Mouse (Mus musculus) fibroblast of lung, adult 2 months (primary cell): ENCODE results near the gene Iffo2.

Source experiments
- DNase-seq: peaks from one replicate; pipeline ENCODE4 v3.0.0-alpha.2; 2011; ENCODE audit warnings: low read depth

The Iffo2 gene

DNA sequence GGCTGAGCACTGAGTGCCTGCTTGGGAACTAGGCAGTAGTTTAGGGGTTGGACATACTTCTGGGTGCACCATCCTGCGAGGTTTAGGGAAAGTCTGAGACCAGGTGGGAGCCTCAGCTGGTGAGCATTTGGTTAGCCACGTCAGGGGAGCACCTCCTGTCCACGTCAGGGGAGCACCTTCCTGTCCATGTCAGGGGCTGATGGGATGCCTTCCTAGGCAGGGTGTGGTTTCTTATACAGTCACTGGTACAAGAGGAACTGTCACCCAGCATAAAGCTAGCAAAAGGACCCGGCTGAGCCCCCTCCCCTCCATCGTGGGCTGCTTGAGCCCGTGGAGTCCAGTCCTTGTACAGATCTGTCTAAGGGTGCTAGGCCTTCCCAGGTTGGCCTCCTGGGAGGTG, 52.0 kb downstream of the Iffo2 start:
- no peak for DNase-seq

DNA sequence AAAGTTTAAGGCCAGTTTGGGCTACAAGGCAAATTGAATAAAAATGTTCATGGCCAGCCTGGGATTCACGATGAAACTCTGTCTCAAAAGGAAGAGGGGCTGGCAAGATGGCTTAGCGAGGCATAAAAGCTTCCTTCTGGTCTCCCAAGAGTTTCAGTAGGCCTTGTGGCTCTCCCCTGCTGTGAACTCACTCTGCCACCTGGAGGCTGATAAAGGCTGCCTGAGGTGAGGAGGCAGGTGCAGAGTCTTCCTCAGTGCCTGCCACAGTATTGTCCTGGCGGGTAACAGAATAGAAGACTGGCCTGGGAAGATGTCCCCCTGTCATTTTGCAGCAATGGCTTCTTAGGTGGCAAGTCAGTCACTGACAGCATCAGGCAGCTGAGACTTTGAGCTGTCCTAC, 52.6 kb downstream of the Iffo2 start:
- DNase-seq = no peak

DNA sequence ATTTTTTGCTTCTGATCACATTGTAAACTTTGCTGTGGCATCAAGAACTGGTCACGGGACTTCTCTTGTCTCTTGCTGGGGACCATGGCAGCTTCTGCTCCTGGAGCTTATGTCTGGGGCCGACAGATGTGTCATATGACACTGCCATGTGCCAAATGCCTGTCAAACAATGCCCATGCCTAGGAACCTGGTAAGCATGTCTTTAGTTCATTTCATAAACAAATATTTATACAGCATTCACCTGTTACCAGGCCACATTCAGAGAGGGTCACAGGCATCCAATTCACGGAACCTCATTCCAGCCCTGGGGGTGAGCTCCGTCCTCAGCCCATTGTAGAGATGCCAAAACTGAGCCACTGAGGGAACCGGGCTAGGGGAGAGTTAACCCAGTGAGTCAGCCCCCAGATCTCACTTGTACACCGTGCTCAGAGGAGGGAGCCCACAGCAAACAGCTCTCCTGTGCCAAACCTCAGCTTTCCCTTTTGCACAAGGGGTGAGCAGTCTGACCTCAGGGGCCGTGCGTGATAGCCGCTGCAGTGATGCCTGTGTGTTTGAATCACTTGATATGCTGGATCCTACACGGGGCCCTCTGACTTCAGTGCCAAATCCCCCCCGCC, 53.4 kb downstream of the Iffo2 start:
- DNase-seq = no peak

DNA sequence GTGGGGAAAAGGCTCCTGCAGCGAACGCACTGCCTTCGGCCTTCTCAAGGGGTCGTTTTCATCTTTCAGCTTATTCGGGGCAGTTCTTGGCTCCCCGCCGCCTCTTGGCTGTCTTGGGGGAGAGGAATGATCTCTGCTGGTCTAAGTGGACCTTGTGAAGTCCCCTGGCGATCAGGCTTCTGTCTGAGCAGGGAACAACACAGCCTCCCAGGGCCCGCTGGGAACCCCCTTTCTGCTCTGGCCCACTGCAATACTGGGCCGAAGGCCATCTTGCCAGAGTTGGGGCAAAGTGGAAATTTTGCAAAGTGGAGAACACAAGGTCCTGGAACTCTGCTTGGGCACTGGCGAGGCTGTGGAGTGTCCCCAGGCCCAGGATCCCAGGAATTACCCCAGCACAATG, 54.4 kb downstream of the Iffo2 start:
- DNase-seq = no peak

GRCm38 (mm10) chr4:139585713-139586112, 55.4 kb downstream of the Iffo2 start:
- DNase-seq = no peak

GRCm38 (mm10) chr4:139587370-139587769, 57.0 kb downstream of the Iffo2 start:
- DNase-seq = no peak

GRCm38 (mm10) chr4:139587773-139588172, 57.4 kb downstream of the Iffo2 start:
- peak; percentile 83 for DNase-seq

DNA sequence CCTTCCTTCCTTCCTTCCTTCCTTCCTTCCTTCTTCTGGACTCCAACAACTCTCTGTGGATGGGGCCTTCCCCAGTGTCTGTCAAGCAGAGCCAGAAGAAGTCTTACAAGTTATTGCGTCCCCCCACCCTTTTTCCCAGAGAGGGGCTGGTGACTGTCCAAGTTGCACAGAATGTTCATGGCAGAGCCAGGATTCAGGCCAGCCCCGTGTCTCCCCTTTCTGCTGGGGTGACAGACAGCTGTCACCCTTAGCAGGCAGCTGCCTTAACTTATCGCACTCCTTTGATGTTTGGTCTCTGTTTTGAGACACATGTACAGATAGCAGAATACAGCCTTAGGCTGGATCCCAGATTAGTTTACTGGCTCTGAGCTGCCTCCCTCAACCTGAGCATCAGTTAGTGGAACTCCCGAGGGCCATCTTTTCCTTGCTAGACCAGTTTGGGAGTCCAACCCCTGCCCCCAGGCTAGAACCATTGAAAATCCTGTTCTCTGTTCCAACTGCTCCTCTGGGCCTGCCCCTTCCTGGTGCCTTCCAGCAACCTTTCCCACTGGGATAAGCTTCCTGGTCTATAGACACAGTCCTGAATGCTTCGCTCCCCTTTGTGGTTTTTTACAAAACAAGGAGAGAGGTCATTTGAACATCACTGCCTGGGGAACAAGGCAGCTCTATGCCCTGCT, 59.1 kb downstream of the Iffo2 start:
- no peak for DNase-seq

DNA sequence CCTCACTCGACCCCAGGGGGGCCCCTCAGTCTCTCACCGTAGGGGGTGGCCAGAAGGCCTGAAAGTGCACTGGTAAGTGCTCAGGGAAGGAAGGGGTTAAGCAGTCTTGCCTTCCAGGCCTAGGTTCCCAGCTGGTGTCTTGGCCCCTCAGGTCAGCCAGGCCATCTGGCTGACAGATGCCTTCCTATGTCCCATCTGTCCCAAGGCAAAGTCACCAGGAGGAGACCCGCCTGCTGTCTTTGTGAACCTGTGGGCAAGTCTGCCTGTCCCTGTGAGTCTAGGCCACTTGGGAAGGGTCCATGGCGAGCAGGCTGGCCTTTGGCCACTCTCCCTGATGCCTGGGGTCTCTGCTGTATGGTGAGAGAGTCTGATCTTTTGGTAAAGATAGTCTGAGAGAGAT, 60.1 kb downstream of the Iffo2 start:
- no peak for DNase-seq

GRCm38 (mm10) chr4:139592895-139593294, 62.5 kb downstream of the Iffo2 start:
- no peak for DNase-seq

- no peak for DNase-seq
These were observed 63.0 kb downstream of the Iffo2 start for GRCm38 (mm10) chr4:139593383-139593782.

DNA sequence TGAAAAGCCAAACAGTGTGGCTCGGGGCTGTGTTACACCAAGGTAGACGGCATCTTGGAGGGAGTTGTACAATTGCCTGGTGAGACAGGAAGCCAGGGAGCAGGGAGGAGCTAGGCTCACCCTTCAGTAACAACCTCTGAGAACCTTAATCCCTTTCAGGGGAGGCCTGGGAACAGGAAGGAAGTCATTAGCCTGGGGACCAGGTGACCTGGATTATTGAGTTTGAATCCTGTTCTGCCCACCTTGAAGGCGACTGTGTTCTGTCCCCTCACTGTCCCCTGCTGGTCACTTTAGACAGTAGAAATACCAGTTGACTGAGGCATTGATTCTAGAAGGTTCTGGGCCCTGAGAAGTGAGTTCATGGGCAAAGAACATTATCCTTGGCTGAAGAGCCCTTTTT, 63.7 kb downstream of the Iffo2 start:
- no peak for DNase-seq

DNA sequence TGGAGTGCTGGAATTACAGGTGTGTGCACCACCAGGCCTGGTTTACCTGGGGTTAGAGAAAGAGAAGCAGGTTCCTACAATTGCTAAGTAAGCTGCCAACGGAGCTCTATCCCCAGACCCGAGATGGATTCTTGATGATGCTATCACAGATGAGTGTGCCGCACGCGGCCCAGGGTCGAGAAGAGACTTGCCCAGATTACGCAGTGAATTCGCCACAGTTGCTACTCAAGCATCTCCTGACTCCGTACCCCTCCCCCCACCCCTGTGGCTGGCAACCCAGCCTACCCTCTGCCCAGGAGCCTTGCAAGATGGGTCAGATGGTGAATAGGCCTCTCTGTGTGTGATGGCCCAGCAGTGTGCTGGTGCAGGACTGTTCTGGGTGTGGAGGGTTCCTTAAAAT, 66.4 kb downstream of the Iffo2 start:
- no peak for DNase-seq

- DNase-seq = no peak
These were observed 67.2 kb downstream of the Iffo2 start for GRCm38 (mm10) chr4:139597286-139598284.

GRCm38 (mm10) chr4:139598356-139598755, 68.0 kb downstream of the Iffo2 start:
- no peak for DNase-seq

GRCm38 (mm10) chr4:139598950-139599518, 68.7 kb downstream of the Iffo2 start:
- peak; percentile 96 for DNase-seq

GRCm38 (mm10) chr4:139601519-139602356, 71.4 kb downstream of the Iffo2 start:
- no peak for DNase-seq

DNA sequence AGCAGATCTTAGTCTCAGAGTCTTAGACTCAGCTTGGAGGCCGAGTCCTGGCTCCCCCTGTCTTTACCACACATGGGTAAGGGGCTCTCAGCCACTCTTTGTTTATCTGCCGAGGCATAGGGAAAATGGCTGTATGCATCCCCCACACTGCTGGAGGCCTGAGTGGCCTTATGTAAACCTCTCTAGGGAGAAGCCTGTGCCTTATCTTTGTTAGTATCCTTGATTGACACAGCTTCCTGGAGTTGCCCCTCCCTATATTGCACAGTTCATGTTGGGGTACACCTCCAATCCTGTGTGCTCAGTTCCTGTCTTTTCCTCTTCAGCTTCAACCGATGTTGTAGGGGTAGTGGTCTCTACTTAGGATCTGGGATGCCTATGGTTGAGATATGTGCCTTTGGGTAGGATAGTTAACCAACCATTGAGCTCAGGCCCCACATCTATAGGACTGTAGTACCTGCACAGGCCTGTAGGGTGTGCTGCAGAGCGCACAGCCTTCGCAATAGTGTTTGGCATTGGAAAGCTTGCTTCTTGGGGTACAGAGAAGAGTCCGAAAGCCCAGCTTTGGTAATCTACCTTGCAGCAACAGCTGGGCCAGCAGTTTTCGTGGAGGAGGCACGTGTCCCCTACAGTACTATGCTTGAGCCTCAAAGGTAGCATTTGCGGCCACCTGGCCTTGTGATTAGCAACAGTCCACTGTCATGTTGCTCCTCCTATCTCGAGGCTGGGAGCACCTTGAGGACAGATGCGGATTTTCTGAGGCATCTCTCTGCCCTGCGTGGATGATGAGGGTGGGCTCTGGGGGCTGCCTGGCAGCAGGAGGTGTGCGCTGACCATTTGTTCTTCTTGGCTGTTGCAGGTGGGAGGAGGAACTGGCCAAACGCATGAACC, 72.3 kb downstream of the Iffo2 start, which contains the start of gene Gm21969:
Gene Gm21969, plus strand, starts transcription at position 830 of the 888 bp plus-strand sequence.
- DNase-seq = no peak

- DNase-seq = no peak
These were observed 74.9 kb downstream of the Iffo2 start for GRCm38 (mm10) chr4:139605216-139605615.

GRCm38 (mm10) chr4:139606732-139607131, 76.4 kb downstream of the Iffo2 start:
- DNase-seq = no peak
